Mouse (Mus musculus): ENCODE measurements around the gene Zfp831.

Gene Zfp831

DNA sequence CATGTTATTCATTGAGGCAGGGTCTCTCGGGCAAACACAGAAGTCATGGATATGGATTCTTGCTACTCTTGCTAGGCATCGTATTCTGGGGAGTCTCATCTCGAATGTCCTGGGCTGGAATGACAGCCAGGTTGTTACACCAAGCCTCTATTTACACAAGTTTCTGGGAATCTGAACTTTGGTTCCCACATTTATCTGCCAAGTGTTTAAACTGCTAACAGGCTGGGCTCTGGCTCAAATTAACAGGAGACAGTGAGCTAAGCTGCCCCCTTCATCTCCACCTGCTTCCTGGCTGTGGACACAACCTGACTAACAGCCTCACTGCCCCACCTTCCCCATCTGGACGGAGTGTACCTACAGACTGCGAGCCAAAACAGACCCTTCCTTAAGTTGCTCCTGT is 88.6 kb downstream of the Zfp831 start:
- DNase-seq (ENCODE audit: low spot score in 2 of 2) = no peak

DNA sequence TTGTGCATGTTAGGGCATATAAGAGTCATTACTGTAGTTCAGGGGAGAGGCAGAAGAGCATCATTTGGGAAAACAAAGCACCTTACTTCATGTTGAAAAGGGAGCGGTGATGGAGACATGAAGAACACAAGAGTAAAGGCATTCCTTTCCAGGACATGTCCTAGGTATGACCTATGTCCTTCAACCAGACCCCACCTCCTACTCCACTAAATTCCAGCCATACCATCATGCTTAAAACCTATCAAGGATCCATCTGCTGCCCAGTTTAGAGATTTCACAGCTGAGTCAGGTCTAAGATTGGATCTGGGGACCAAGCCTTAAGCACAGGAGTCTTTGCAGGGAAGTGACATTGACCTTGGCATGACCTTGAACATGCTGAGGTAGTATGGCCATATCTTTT is 91.9 kb downstream of the Zfp831 start:
- DNase-seq (ENCODE audit: low spot score in 2 of 2) = no peak

DNA sequence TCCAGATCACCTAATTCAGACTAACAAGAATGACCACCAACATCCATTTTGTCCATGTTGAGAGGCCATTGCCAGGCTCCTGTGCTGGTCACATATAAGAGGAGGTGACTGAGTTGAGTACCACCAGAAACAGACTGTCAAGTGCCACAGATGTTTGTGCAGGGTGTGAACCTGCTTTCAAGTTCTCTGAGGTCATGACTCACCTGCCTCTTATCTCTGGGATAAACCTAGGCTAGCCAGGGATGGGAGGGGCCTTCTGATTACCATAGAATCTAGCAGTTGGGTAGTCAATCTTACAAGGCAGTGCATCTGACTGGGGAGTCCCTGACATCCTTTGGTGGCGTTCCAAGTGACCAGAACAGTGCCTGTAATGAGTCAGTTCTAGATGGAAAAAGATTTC is 103.8 kb downstream of the Zfp831 start:
- DNase-seq (ENCODE audit: low spot score in 2 of 2) = no peak

DNA sequence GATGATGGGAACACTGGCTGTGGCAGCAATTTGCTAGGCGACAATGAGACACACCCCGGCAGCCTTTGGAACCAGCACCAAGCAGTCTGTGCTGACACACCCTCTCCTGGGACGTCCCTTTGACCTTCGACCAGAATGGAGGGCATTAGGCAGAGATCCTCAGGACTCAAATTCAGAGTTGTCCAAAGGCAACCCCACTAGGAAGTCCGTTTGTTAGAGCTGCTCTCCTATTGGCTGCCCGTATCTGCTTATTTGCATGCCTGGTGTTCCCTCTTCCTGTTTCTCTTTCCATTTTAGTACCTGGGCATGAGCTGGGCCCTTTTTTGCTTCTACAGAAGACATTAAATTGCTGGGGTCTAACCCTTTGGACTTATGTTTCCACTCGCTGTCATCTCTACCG is 105.0 kb downstream of the Zfp831 start:
- DNase-seq (ENCODE audit: low spot score in 2 of 2) = no peak

DNA sequence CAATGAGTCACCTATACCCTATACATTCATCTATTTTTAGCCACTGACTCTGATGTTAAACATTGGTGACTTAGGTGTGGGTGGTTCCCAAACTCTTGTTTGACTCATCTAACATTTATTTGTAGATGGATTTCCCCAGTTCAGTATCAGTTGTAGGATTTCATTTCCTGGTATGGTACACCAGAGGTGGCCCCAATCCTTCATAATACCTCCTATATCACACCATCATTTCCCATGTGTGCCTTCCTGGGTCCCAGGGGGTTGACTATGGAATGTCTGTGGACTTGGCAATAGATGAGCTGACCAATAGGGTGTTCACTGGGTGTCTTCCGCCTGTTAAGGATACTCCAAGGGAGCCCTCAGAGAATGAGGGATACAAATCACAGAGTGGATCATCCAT is 109.9 kb downstream of the Zfp831 start:
- no peak for DNase-seq (ENCODE audit: low spot score in 2 of 2)

DNA sequence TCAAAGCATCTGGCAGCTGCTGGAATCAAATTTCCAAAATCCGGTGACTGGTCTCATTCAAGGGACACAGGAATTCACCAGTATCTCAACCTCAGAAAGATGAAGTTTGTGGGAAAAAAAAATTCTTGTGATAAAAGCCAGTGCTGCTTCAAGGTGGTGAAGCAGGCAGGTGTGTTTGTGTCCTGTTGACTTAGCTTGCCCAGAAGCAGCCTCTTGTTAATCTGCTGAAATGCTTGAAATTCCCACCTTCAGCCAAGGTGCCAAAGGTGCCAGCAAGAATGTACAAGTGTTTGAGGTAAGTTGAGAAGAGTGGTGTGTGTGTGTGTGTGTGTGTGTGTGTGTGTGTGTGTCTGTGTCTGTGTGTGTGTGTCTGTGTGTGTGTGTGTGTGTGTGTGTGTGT is 110.9 kb downstream of the Zfp831 start:
- no peak for DNase-seq (ENCODE audit: low spot score in 2 of 2)

DNA sequence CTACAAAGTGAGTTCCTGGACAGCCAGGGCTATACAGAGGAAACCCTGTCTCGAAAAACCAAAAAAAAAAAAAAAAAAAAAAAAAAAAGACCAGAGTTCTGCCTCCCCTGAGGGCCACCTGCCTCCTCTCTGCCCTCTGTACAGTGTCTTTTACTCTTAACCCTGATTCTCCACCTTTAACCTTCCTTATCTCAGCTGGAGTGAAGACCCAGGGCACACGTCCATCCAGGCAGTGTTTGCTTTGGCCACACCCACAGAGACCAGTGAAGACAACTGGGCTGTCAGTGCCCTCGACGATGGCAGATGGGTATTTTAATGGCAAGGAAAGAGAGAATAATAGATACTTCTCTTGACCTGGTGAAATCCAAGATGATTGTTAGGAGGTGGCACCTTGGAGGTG is 115.9 kb downstream of the Zfp831 start:
- DNase-seq (ENCODE audit: low spot score in 2 of 2) = no peak

Measured in frontal cortex, postnatal 10 days (tissue).